Mouse (Mus musculus): Measurements from ENCODE around the gene Nxpe2.

The Nxpe2 gene

DNA sequence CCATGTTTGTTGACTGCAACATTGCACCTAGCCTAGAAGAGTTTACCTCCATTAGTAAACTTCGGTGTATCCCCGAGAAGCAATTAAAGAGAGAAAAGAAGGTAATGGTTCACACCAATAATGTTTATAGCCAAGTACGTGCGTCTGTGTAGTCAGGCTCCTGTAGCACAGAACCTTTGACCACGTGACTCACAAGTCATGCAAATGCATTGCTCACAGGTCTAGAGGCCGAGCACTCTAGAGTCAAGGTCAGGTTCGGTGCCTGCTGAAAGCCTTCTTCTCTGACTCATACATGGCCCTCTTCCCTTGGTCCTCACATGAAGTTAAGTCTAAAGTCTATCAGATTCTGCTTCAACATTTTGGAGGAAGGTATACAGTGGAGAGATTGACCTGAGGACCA lies 54.3 kb downstream of the Nxpe2 start:
- DNase-seq (ENCODE audit: low read depth, low spot score): no peak

DNA sequence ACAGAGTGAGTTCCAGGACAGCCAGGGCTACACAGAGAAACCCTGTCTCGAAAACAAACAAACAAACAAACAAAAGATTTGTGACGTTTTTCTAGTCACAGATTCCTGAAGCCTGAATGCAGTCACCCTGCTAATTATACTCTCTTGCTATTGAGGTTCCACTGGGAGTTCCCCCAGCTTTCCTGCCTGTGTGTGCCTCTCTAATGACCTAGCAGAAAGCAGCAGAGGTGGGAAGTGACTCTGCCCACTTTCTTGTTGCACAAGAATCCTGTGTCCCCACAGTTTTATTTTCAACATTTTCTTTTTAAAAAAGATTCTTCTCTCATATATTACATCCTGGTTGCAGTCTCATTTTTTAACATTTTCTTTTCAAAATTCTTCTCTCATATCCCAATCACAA lies 58.5 kb downstream of the Nxpe2 start:
- no peak for DNase-seq (ENCODE audit: low read depth, low spot score)

DNA sequence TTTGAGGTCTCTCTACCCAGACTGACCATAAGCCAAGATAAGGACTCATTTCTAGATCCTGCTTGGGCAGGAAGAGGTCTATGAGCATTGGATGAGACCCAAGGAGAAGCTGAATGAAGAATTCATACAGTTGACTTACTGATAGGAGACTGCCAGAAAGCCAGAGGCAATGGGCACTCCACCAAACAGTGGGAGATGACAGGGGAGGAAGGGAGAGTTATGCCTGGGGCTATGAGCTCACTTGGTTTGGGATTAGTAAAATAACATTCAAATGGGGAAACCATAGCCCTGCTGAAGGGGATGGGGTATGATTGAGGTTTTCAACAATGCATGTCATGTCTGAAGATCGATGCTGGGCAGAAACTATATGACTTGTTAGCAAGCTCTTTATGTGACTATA lies 63.0 kb downstream of the Nxpe2 start:
- no peak for DNase-seq (ENCODE audit: low read depth, low spot score)

DNA sequence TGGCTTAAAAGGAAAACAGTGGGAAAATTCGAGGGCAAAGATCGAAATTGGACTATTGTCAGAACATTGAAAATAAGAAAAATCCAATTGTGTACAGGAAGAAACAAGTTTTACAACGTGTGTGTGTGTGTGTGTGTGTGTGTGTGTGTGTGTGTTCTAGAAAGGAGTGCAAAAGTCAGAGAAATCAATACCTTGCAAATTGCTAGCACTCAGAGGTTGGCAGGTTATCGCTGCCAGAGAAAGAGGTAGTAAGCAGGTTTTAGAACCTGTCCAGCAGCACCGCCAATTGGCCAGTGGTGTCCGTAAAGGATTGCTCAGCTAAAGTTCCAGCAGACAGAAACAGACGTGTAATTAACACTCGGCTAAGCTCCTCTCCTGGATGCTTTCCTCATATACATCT lies 69.0 kb downstream of the Nxpe2 start:
- no peak for DNase-seq (ENCODE audit: low read depth, low spot score)

DNA sequence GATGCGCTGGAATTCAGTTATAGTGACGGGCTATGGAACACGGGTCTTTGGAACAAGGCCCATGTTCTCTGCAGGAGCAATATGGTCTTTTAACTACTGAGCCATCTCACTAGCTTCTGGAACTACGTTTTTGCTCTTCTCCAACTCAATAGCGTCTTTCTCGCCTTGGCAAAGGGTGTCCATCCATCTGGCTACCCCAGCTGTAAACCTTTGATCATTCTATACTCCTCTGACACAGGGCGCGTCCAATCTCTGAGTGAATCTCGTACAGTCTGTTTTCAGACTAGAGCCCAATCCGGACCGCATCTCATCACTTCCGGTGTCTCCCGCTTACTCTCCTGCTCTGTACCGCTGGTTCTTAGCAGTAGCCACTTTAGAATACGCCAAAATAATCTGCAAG lies 76.4 kb downstream of the Nxpe2 start:
- no peak for DNase-seq (ENCODE audit: low read depth, low spot score)
